Mouse (Mus musculus): Measurements from ENCODE around the gene Ildr2. TPM values are rescaled to one million over a fixed set of nuclear protein-coding genes. Genes with fewer than 3 reads are reported as not detected.

Ildr2 gene
- 0.40 and 0.59 TPM in 2 replicates for polyA plus RNA-seq (2012; rRNA removed)

- Histone ChIP-seq H3K27me3 (ENCODE audit: control insufficient read depth, insufficient read depth, low read length) (peaks cover 15% of the 10 kb centered on the region), H3K27ac (ENCODE audit: control insufficient read depth, insufficient read depth, low read length) (no peak within 1 kb of the TSS), H3K4me1 (replicated peaks; ENCODE audit: control insufficient read depth, insufficient read depth, low read length) (peaks cover 6% of the 10 kb centered on the region; the same call in 1 of the 2 replicates), H3K36me3 (ENCODE audit: control insufficient read depth, insufficient read depth, low read length) (no peaks in the 10 kb centered on the region), H3K4me3 (ENCODE audit: control insufficient read depth, insufficient read depth, low read length) (no peak within 1 kb of the TSS)
- WGBS = 3% methylated on average over 71 of the region's 72 CpGs
- DNase-seq = peak; percentile 32
- TF ChIP-seq CTCF (IDR thresholded peaks at IDR 0.05; ENCODE audit: borderline replicate concordance, control insufficient read depth, extremely low read depth, insufficient read depth, low read length, poor library complexity) (no peak), POLR2A (IDR thresholded peaks at IDR 0.05; ENCODE audit: control insufficient read depth, extremely low read depth, insufficient read depth, low read length, poor library complexity) (no peak)
Observed at GRCm38 (mm10) chr1:166253898-166254894, at the start of gene Ildr2. Ildr2 (plus strand) TSS chr1:166254139.

GRCm38 (mm10) chr1:166204171-166204570, 49.8 kb upstream of the Ildr2 start:
- no peak for TF ChIP-seq POLR2A (IDR thresholded peaks at IDR 0.05; ENCODE audit: control insufficient read depth, extremely low read depth, insufficient read depth, low read length, poor library complexity)
- TF ChIP-seq CTCF (IDR thresholded peaks at IDR 0.05; ENCODE audit: borderline replicate concordance, control insufficient read depth, extremely low read depth, insufficient read depth, low read length, poor library complexity) = no peak
- H3K36me3 ChIP-seq (ENCODE audit: control insufficient read depth, insufficient read depth, low read length) = no peaks in the 10 kb centered on the region
- WGBS = 38% methylated on average over 5 of the region's 5 CpGs

GRCm38 (mm10) chr1:166205159-166205558, 48.8 kb upstream of the Ildr2 start:
- no peak for DNase-seq
- Histone ChIP-seq H3K4me3 (ENCODE audit: control insufficient read depth, insufficient read depth, low read length) (no peak overlapping the region), H3K36me3 (ENCODE audit: control insufficient read depth, insufficient read depth, low read length) (no peaks in the 10 kb centered on the region), H3K27me3 (ENCODE audit: control insufficient read depth, insufficient read depth, low read length) (no peaks in the 10 kb centered on the region), H3K27ac (ENCODE audit: control insufficient read depth, insufficient read depth, low read length) (no peak overlapping the region), H3K4me1 (replicated peaks; ENCODE audit: control insufficient read depth, insufficient read depth, low read length) (no peaks in the 10 kb centered on the region)
- TF ChIP-seq CTCF (IDR thresholded peaks at IDR 0.05; ENCODE audit: borderline replicate concordance, control insufficient read depth, extremely low read depth, insufficient read depth, low read length, poor library complexity) (no peak), POLR2A (IDR thresholded peaks at IDR 0.05; ENCODE audit: control insufficient read depth, extremely low read depth, insufficient read depth, low read length, poor library complexity) (no peak)
- 86% methylated on average over 3 of the region's 3 CpGs for whole genome bisulfite sequencing

More at GRCm38 (mm10) chr1:166204171-166204570, 49.8 kb upstream of the Ildr2 start:
- H3K27ac ChIP-seq (ENCODE audit: control insufficient read depth, insufficient read depth, low read length) = no peak overlapping the region
- no peak for DNase-seq
- H3K4me1 ChIP-seq (replicated peaks; ENCODE audit: control insufficient read depth, insufficient read depth, low read length) = no peaks in the 10 kb centered on the region
- H3K27me3 ChIP-seq (ENCODE audit: control insufficient read depth, insufficient read depth, low read length) = no peaks in the 10 kb centered on the region
- no peak overlapping the region for H3K4me3 ChIP-seq (ENCODE audit: control insufficient read depth, insufficient read depth, low read length)

- TF ChIP-seq CTCF (IDR thresholded peaks at IDR 0.05; ENCODE audit: borderline replicate concordance, control insufficient read depth, extremely low read depth, insufficient read depth, low read length, poor library complexity) (no peak), POLR2A (IDR thresholded peaks at IDR 0.05; ENCODE audit: control insufficient read depth, extremely low read depth, insufficient read depth, low read length, poor library complexity) (no peak)
- H3K27ac ChIP-seq (ENCODE audit: control insufficient read depth, insufficient read depth, low read length) = no peak overlapping the region
- H3K27me3 ChIP-seq (ENCODE audit: control insufficient read depth, insufficient read depth, low read length) = no peaks in the 10 kb centered on the region
- H3K4me1 ChIP-seq (replicated peaks; ENCODE audit: control insufficient read depth, insufficient read depth, low read length) = no peaks in the 10 kb centered on the region
- WGBS = 90% methylated on average over 6 of the region's 6 CpGs
- no peak for DNase-seq
- H3K36me3 ChIP-seq (ENCODE audit: control insufficient read depth, insufficient read depth, low read length) = no peaks in the 10 kb centered on the region
- no peak overlapping the region for H3K4me3 ChIP-seq (ENCODE audit: control insufficient read depth, insufficient read depth, low read length)
Observed at GRCm38 (mm10) chr1:166209371-166209770, 44.6 kb upstream of the Ildr2 start.

GRCm38 (mm10) chr1:166214181-166214580, 39.8 kb upstream of the Ildr2 start:
- Histone ChIP-seq H3K36me3 (ENCODE audit: control insufficient read depth, insufficient read depth, low read length) (no peaks in the 10 kb centered on the region), H3K27me3 (ENCODE audit: control insufficient read depth, insufficient read depth, low read length) (no peaks in the 10 kb centered on the region), H3K27ac (ENCODE audit: control insufficient read depth, insufficient read depth, low read length) (no peak overlapping the region), H3K4me1 (replicated peaks; ENCODE audit: control insufficient read depth, insufficient read depth, low read length) (no peaks in the 10 kb centered on the region), H3K4me3 (ENCODE audit: control insufficient read depth, insufficient read depth, low read length) (no peak overlapping the region)
- WGBS = 89% methylated on average over 4 of the region's 4 CpGs
- DNase-seq = no peak
- TF ChIP-seq POLR2A (IDR thresholded peaks at IDR 0.05; ENCODE audit: control insufficient read depth, extremely low read depth, insufficient read depth, low read length, poor library complexity) (no peak), CTCF (IDR thresholded peaks at IDR 0.05; ENCODE audit: borderline replicate concordance, control insufficient read depth, extremely low read depth, insufficient read depth, low read length, poor library complexity) (no peak)

- TF ChIP-seq CTCF (IDR thresholded peaks at IDR 0.05; ENCODE audit: borderline replicate concordance, control insufficient read depth, extremely low read depth, insufficient read depth, low read length, poor library complexity) = no peak
- TF ChIP-seq POLR2A (IDR thresholded peaks at IDR 0.05; ENCODE audit: control insufficient read depth, extremely low read depth, insufficient read depth, low read length, poor library complexity) = no peak
- H3K4me3 ChIP-seq (ENCODE audit: control insufficient read depth, insufficient read depth, low read length) = no peak within 1 kb of the TSS
- no peak for DNase-seq
- WGBS = 94% methylated on average over 53 of the region's 53 CpGs
- no peaks in the 10 kb centered on the region for H3K36me3 ChIP-seq (ENCODE audit: control insufficient read depth, insufficient read depth, low read length)
- H3K27me3 ChIP-seq (ENCODE audit: control insufficient read depth, insufficient read depth, low read length) = no peaks in the 10 kb centered on the region
- no peak within 1 kb of the TSS for H3K27ac ChIP-seq (ENCODE audit: control insufficient read depth, insufficient read depth, low read length)
- no peaks in the 10 kb centered on the region for H3K4me1 ChIP-seq (replicated peaks; ENCODE audit: control insufficient read depth, insufficient read depth, low read length)
Observed at GRCm38 (mm10) chr1:166238315-166238969, 15.5 kb upstream of the Ildr2 start, which contains the start of gene Mael. Mael (minus strand) TSS chr1:166238747.

Measured in thymus, adult 2 months (tissue).